Comparison of ENCODE assay signal across 9 mouse cellular contexts in the genomic region with DNA sequence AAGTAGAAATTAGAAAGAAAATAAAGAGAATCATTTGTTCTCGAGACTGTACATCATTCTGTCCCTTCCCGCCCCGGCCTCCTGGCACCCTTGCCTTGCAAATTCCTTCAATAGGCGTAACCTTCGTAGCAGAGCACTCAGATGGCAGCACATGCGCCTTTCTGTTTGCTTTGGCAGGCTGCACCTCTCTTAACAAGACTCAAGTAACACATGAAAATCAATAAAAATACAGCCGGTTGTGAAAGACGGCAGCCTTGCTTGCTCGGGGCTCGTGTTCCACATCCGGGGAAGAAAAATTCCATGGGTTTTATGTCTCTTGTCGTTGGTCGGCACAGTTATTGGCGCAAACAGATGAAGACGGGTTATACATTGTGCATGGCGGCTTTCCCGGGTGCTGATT.
DNase-seq lines count a peak whose midpoint lies in the region; ATAC-seq lines count a peak whose summit lies in the region.
"Had no signal": no experiment of that assay in that cellular context is flagged by ENCODE, and none has a peak within 500 bp of the region (broad histone marks: within the 10 kb centered on the region; RNA-seq: fewer than 3 reads in every experiment).

No protein-coding gene starts in this region.

- DNase-seq in forebrain, embryonic 14.5 days (ENCODE audit: low spot score): peak; percentile 38
- peak; percentile 67 for DNase-seq in gastrocnemius, postnatal 25 days
- peak; percentile 58 for DNase-seq in kidney, postnatal 10 days
- no peak for DNase-seq in embryo, embryonic 11 days
- DNase-seq in cerebellum, adult 11-12 months: no peak
- no peak for DNase-seq in natural killer cell, adult 2 months (ENCODE audit: low spot score in 2 of 2)
- DNase-seq: liver, embryonic 13.5 days had no signal

- WGBS in forebrain, embryonic 14.5 days: 88% methylated on average over 17 of the region's 17 CpGs
- 85% methylated on average over 17 of the region's 17 CpGs for WGBS in forebrain, embryonic 15.5 days
- WGBS in stomach, embryonic 15.5 days: 58% methylated on average over 17 of the region's 17 CpGs

- H3K27me3 ChIP-seq in forebrain, embryonic 14.5 days (replicated peaks; ENCODE audit: control insufficient read depth, insufficient read depth, low read length): no peaks in the 10 kb centered on the region
- H3K27me3 ChIP-seq in forebrain, embryonic 15.5 days: no peaks in the 10 kb centered on the region
- H3K27me3 ChIP-seq in stomach, embryonic 15.5 days (replicated peaks): no peaks in the 10 kb centered on the region
- H3K27me3 ChIP-seq: liver, embryonic 13.5 days had no signal

- no peak overlapping the region for H3K27ac ChIP-seq in forebrain, embryonic 14.5 days (ENCODE audit: low read depth, low read length)
- H3K27ac ChIP-seq in forebrain, embryonic 15.5 days (replicated peaks): no peak overlapping the region
- H3K27ac ChIP-seq in stomach, embryonic 15.5 days: no peak overlapping the region; the same call in 1 of the 2 replicates
- H3K27ac ChIP-seq: liver, embryonic 13.5 days had no signal

- H3K4me3 ChIP-seq in forebrain, embryonic 14.5 days (ENCODE audit: low read depth, low read length): no peak overlapping the region
- no peak overlapping the region for H3K4me3 ChIP-seq in forebrain, embryonic 15.5 days
- H3K4me3 ChIP-seq in stomach, embryonic 15.5 days (replicated peaks): no peak overlapping the region
- H3K4me3 ChIP-seq: liver, embryonic 13.5 days had no signal

- H3K9ac ChIP-seq in forebrain, embryonic 14.5 days (ENCODE audit: low read length): no peak overlapping the region
- H3K9ac ChIP-seq in forebrain, embryonic 15.5 days (replicated peaks): no peak overlapping the region
- no peak overlapping the region for H3K9ac ChIP-seq in stomach, embryonic 15.5 days
- H3K9ac ChIP-seq: liver, embryonic 13.5 days had no signal

- H3K9me3 ChIP-seq in forebrain, embryonic 14.5 days (replicated peaks; ENCODE audit: control insufficient read depth, low read length): no peaks in the 10 kb centered on the region
- no peaks in the 10 kb centered on the region for H3K9me3 ChIP-seq in forebrain, embryonic 15.5 days
- no peaks in the 10 kb centered on the region for H3K9me3 ChIP-seq in stomach, embryonic 15.5 days
- H3K9me3 ChIP-seq: liver, embryonic 13.5 days had no signal

- H3K36me3 ChIP-seq in forebrain, embryonic 14.5 days (ENCODE audit: control insufficient read depth, insufficient read depth, low read length): no peaks in the 10 kb centered on the region
- no peaks in the 10 kb centered on the region for H3K36me3 ChIP-seq in forebrain, embryonic 15.5 days
- H3K36me3 ChIP-seq in stomach, embryonic 15.5 days: no peaks in the 10 kb centered on the region
- H3K36me3 ChIP-seq: liver, embryonic 13.5 days had no signal

- no peaks in the 10 kb centered on the region for H3K4me1 ChIP-seq in forebrain, embryonic 14.5 days (ENCODE audit: control insufficient read depth, insufficient read depth, low read length)
- H3K4me1 ChIP-seq in forebrain, embryonic 15.5 days: no peaks in the 10 kb centered on the region
- no peaks in the 10 kb centered on the region for H3K4me1 ChIP-seq in stomach, embryonic 15.5 days
- H3K4me1 ChIP-seq: liver, embryonic 13.5 days had no signal

- H3K4me2 ChIP-seq in forebrain, embryonic 14.5 days (ENCODE audit: low read length): no peak overlapping the region
- H3K4me2 ChIP-seq in forebrain, embryonic 15.5 days (replicated peaks): no peak overlapping the region
- H3K4me2 ChIP-seq in stomach, embryonic 15.5 days: no peak overlapping the region
- H3K4me2 ChIP-seq: liver, embryonic 13.5 days had no signal

- ATAC-seq in forebrain, embryonic 14.5 days: no peak
- no peak for ATAC-seq in forebrain, embryonic 15.5 days (replicated peaks)
- ATAC-seq in stomach, embryonic 15.5 days (ENCODE audit: insufficient read depth, low FRiP score, low read depth): peak; percentile 76

Comparison
In these comparisons a context has a peak if more than half of its experiments do, and no peak if none do; other contexts are left out.
1. DNase-seq: peak in forebrain, embryonic 14.5 days (single experiment), gastrocnemius, postnatal 25 days (single experiment) and kidney, postnatal 10 days (single experiment); none in embryo, embryonic 11 days (single experiment), cerebellum, adult 11-12 months (single experiment) and natural killer cell, adult 2 months (0 of 2).